Mouse (Mus musculus) cerebral cortex, adult 2 months (tissue): Measurements from ENCODE around the gene Lhpp.

Source experiments
- WGBS: fragments of 180-500 bp; shearing (Covaris S2); methylation state at CpG from one replicate; pipeline ENCODE4 v1.1.7; 2018; 5-methylcytosine and 5-hydroxymethylcytosine counted together

The Lhpp gene

DNA sequence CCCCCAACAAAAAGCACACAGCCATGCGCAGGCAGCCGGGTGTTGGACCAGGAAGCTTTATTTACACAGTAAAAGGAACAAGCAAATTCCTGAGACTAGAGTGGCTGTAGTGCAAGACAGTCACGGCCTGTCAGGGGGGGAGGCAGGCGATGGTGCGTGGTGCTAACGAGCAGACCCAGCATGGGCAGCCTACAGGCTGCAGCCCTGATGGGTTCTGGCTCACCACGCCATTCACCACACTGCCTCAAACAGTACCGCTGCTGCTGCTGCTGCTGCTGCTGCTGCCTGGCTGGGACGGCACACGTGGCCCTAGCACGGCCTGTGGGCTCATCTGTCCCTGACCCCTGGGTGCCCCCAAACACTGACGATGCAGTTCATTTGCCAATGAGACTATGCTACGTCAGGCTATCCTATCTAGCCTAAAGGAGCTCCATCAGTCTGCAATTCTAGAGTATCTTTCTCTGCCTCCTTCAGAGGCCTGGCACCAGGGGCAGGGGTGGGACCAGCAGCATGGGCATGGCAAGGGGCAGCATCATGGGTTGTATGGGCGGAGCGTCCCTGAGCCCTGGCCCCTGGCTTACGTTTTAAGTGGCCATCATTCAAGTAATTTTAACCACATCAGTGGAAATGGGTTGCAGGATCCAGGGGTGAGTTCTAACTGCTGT, 101.7 kb downstream of the Lhpp start:
- WGBS, result 40% methylated on average over 16 of the region's 16 CpGs

DNA sequence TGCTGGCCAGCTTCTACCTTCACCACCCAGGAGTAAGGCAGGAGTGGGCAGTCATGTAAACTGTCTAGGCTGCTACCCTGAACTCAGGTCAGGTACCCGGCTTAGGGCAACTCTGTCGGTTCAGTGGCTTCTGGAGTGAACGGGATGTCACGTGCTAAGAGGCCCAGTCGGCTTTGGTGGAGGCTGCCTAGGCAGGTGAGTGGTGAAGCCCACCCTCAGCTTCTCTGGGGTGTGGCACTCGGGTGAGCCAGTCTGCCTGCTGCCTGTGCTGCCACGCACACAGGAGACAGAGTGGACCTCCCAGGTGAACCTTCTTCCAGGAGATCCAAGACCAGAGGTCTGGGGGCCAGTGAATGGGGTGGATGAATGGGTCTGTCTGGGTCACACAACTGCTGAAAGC, 102.5 kb downstream of the Lhpp start:
- 79% methylated on average over 7 of the region's 7 CpGs for WGBS

DNA sequence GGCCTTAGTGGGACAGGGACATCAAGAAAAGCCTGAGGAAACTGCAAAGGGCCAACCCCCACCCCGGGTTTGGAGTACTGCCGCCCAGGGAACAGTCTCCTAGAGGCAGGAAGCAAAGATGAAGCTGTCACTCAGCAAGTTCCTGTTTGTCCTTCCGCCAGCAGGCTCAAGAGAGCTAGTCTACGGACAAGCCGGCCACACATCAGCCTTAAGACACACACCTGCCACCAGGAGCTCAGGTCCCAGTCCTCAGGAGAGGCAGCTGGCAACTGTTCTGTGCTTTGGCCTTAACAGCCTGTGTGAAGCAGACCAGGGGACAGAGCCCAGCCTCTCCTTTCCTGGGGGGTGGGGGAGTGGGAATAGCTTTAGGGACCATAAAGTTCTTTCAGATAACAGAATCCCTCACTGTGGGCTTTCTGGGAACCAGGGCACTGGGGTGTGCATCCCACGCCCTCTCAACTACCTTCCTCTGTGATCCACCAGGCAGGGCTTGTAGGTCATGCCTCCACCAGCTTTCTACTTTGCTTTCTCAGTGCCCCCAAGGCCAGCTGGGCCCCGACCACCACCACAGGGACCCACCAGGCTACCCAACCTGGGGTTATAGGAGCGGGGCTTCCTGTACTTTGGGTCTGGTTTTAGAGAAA, 103.2 kb downstream of the Lhpp start:
- 64% methylated on average over 8 of the region's 8 CpGs for WGBS

DNA sequence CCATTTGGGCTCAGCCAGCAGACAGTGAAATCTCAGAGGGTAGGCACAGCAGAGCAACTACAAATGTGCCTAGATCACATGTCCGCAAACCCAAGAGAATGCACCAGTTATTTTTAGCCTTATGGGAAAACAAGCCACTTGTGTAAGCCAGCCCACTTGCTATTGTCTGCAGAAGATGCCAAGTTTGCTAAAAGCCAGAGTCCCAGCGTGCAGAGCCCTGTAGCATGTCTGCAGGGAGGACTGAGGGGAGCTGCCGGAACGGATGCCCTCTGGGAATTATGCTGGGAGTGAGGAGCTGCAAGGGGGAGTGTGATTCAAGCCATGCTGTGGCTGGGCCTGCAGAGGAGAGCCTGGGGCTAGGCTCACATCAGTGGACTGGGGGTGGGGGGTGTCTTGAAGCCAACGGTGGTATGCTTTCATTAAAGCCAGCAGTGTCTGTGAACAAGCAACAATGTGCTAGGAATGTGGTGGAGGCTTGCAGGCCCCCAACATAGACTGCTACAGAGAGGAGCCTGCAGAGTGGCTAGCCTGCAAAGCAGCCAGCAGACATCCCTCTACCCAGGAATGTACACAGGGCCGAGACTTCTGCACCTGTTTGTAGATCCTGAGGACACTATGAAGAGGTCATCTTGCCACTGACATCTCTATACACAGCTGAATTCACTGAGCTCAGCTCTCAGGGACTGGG, 103.9 kb downstream of the Lhpp start:
- 10% methylated on average over 6 of the region's 6 CpGs for WGBS

DNA sequence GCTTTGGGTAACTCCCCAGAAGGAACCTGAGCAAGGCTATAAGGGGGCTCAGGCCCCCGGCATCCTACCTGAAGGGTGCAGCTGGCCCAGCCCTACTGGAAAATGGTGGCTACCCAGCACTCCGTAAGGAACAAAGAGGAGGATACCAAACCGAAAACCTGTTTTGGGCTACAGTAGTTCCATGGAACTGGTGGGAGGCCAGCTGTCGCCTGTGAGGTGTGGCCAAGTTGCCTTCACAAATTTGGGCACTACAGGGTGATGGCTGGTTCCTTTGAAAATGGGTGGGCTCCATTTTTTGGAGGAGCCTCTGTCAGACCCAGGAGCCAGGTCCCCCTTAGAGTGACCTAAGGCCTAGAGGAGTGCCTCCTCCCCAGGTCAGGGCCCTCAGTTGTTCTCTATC, 104.8 kb downstream of the Lhpp start:
- 66% methylated on average over 4 of the region's 4 CpGs for WGBS

DNA sequence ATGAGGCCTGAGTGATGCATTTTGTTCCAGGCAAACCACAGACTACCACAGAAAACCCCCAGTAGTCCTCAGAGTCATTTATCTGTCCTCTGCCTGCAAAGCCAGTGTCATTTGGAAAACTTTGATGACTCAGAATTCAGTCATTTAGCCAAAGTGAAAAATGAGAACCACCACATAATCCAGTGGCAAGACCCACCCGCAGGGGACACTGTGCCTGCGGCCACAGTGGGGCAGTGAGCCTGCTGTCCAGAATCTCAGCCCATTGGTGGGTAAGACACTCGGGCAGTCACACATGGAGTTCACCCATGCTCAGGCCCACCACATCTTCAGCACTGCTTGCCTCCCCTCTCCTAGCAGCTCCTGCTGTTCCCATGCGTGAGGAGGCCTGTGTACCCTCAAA, 109.1 kb downstream of the Lhpp start:
- WGBS, result 86% methylated on average over 4 of the region's 4 CpGs

DNA sequence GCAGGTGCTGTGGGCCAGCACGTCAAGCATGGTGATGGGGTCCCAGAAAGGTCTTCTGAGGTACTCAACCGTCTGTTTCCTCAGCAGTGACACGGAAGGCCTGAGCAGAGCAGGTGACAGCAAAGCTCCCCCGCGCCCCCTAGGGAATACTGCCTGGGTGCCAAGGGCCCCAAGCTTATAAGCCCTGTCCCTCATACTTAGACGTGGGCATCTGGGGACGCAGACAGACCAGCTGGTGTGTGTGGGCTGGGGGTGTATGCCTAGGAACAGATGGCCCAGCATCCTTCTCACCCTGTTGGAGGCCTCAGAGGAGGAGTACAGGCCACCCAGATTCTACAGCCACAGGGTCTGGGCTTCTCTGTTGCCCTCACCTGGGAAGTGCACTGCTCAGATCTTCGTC, 110.1 kb downstream of the Lhpp start:
- 61% methylated on average over 8 of the region's 8 CpGs for WGBS

DNA sequence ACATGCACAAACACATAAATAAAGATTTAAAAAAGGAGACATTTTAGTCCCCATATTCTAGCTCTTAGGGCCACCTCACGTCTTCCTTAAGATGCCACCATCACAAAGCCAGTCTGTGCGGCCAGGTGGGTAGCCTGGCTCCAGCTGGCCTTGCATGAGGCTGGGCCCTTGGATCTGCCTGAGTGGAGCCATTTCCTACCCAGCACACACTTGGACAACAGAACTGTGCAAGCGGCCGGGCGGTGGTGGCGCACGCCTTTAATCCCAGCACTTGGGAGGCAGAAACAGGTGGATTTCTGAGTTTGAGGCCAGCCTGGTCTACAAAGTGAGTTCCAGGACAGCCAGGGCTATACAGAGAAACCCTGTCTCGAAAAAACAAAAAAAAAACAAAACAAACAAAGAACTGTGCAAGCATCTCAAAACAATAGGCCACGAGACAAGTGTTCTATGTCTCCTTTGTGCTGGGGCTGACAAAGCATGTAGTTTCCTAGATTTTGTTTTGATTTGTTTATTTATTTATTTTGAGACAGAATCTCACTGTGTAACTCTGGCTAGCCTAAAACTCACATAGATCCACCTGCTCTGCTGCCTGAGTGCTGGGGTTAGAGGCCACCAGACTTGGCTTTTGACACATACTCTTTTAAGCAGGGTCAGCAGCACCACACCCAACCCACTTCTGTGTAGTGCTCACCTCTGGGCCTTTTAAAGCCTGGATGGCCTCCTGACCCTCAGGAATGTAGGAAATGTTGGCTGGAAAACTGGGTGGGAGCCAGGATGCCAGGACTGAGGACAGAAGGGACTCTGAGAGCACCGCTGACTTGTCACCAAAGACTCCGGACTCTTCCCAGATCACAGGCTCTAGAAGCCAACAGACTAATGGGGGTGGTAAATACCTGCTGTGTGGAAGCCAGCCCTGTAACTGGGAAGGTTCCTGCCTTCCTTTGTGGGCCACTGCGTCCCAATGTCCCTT, 112.2 kb downstream of the Lhpp start:
- 78% methylated on average over 12 of the region's 12 CpGs for WGBS

DNA sequence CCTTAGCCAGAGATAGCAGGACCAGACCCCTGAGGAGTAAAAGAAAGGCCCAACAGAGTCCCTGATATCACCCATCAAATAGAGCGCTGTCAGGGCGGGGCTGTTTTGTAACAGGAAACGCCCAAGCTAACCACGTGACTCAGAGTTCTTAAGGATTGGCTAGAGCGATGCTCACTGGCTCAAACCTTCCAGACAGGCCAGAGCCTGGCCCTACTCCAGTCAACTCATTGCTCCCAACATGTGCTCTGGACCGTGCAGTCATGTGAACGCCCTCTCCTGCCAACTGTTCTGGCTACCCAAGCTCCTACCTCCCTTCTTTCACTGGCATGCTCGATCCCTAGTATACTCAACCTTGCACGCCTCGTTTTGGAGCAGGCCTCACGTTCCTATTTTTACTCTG, 113.5 kb downstream of the Lhpp start:
- 48% methylated on average over 11 of the region's 11 CpGs for WGBS

DNA sequence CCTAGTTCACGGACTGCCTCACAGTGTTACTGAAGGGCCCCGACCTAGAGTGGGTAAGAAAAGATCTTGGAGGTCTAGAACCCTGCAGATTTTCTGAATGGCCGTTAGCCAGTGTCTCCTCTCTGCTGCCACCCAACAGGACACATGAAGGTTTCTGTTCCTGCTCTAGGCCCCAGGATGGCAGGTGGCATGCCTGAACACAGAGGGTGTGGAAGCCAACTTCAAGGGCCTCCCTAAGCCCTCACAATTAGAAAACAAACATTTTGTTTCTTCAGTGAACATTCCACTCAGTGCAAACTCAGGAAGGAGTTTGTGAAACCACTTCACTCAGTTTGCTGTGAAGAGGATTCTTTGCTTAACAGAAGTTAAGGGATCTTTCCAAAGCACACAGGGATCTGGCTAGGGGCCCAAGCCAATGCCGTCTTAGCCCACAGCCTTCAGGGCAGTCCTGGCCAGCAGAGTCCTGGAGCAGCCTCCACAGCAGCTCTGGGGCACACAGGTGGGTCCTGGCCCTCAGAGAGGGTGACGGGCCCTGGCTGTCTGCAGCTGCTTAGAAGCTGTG, 114.1 kb downstream of the Lhpp start:
- 74% methylated on average over 5 of the region's 5 CpGs for WGBS

DNA sequence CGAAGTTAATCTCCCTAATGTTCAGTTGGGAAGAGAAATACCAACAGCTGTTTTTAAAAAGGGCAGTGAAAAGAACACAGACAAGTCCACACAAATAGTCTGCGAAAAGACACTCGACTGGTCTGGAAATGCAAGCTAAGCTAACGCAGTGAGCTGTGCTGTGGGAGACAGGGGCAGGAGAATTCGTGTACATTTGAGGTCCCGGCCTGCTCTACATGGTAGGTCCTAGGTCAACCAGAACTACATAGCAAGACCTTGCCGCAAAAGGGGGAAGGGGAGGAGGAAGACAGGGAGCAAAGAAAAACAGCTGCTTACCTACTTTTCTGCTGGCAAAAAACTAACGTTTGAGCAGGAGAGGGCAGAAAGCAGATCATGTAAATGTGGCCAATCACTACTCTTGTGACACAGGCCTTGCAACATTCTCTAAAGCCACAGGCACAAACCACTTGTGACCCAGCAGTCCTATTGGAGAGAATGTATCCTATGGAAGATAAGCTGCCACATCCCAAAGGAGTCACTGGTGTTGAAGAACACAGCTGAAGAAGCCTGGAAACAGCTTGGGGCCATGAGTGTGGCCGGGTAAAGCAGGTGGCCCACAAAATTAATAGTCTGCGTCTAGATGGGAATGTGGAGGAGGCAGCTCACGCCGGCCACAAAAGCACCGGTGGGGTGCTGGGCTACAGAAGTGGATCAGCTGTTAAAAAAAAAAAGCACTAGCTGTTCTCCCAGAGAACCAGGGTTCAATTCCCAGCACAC, 115.8 kb downstream of the Lhpp start:
- WGBS, result 69% methylated on average over 13 of the region's 13 CpGs

DNA sequence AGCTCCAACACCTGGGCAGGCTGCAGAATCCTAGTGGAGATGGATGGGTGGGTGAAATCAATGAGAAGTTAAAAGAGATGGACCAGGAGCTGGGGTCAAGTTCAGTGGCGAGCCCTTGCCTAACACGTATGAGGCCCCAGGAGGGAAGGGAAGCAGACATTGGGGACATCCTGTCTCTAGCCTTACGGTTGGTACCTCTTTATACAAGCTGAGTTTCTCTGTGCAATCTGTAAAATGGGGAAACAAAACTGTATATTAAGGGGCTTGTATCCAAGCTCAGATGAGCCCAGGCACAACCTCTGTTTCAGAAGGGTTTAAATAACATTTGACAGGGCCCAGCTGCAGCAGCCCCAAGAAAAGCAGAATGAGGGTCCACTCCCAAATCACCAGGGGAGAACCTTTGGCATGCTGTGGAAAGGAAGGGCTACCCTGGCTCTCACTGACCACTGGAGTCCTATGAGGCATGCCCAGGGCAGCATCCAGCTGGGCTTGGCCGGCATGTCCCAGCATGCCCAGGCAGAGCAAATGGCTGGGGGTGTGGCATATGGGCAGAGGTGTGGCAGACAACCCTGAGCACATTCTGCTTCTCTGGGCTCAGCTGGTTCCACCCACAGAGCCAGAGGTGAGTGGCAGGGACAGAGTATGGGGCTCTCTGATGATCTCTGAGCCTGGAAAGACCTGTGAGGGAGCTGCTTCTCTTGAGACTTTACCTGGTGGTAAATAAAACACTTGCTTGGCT, 118.8 kb downstream of the Lhpp start:
- WGBS, result 87% methylated on average over 4 of the region's 4 CpGs

DNA sequence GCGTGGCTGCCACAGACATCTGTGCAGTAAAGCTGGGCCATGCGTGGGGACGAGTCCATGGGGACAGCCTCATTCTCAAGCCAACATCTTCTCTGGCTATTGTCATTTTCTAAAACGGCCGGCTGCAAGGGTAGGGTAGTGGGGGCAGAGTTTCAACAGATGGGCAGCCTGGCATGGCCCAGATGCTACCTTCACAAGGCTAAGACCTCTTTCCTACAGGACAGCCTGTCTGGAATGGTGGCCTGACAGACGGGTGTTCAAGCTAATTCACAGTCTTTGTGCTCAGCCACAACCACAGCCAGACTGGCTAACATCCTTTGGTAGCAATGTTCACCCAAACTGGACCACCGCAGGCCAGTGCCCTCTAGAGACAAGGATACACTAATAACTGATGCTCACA, 120.1 kb downstream of the Lhpp start:
- WGBS, result 60% methylated on average over 7 of the region's 7 CpGs

DNA sequence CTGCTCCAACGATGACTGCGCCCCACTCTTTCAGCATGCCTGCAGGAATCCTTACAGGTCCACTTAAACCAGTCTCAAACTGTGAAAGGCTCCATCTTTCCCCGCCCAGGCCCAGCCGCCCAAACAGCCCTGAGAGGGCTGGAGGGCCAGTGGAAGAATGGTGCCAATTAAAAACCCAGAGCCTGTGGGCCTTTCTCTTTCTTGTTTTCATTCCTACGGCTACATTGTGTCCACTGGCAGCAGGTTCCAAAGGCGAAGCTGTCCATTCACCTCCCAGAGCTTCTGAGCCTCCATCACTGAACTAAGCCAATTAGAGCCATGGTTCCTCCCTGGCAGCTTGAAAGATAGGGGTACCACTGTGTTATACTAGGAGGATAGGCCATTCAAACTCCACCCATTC, 121.1 kb downstream of the Lhpp start:
- 71% methylated on average over 6 of the region's 6 CpGs for WGBS

DNA sequence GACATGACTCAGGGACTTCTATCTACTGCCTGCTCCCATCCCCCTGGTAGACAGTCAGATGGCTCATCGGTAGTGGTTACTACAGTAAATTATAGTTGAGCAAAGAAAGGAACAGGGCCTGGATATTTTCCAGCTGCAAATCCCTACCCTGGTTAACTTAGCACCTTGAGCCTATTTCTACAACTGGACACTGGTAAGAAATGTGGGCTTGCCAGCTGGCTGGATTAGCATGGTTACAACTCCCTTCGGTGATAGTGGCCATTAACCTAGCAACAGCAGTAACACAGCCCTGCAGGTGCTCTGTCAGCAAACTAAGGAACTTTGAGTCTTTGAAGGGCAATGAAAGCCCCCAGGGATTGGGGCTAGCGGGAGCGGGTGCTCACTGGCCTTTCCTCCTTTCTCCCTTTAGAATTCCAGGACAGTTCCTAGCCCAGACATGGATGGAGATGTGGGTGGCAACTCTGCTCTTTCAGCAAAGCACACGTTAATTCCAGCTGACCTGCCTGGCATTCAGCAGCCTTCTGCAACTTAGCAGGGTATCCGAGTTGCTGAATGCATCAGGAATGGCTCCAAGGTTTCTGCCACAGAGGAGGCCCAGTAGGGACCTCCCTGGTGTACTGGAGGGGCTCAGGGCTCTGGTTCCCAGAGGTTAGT, 121.8 kb downstream of the Lhpp start:
- 57% methylated on average over 6 of the region's 6 CpGs for WGBS

DNA sequence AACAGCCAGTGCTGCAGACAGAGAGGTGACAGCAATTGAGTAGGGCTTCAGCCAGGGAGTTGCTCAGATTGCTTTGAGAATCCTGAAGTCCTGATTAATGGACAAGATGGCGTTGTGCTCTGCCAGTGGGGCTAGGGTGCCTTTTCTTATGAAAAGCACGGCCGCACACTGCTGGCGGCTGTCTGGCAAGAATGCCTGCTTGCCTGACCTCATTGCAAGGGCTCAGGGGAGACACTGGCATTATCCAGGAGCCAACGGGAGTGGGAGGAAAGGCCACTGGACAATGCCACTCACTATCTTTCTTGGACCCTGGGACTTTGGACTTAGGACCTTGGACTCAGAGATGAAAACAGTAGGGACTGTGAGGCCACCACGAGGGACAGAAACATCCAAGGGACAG, 123.1 kb downstream of the Lhpp start:
- WGBS, result 62% methylated on average over 6 of the region's 6 CpGs

DNA sequence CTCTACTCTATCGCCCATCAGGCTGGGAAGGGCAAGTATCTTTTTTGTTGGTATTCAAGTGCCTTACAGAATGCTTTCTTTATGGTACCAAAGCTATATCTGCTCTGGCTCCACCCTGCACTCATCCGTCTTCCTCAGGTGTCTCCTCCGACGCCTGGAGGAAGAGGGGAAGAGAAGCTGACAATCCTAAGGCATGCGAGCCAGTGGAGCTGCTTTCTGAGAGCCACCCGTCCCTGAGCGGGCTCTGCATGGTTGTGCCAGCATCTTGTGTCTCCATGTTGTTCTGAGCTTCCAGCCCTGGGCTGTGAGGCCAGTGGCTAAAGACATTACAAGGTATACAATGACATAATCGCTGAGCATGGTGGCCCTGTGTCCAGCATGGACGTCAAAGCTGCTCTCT, 123.8 kb downstream of the Lhpp start:
- 87% methylated on average over 9 of the region's 9 CpGs for WGBS

DNA sequence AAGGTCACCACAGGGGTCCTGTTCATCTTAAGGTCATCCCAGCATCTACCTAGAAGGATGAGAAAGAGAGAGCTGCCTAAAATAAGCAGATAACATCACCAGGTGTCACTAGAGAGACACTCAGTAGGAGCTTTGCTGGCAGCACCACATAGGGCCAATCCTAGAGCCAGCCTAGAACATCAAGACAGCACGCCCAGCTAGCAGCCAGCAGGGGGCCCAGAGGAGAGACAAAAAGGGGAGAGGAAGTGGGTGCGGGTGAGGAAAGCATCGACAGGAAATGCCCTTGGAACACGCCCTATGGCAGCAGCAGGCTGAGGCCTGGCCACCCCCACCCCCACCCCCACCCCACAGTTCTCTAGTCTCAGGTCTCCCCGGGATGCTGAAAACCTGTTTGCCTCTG, 124.7 kb downstream of the Lhpp start:
- 62% methylated on average over 5 of the region's 5 CpGs for WGBS

DNA sequence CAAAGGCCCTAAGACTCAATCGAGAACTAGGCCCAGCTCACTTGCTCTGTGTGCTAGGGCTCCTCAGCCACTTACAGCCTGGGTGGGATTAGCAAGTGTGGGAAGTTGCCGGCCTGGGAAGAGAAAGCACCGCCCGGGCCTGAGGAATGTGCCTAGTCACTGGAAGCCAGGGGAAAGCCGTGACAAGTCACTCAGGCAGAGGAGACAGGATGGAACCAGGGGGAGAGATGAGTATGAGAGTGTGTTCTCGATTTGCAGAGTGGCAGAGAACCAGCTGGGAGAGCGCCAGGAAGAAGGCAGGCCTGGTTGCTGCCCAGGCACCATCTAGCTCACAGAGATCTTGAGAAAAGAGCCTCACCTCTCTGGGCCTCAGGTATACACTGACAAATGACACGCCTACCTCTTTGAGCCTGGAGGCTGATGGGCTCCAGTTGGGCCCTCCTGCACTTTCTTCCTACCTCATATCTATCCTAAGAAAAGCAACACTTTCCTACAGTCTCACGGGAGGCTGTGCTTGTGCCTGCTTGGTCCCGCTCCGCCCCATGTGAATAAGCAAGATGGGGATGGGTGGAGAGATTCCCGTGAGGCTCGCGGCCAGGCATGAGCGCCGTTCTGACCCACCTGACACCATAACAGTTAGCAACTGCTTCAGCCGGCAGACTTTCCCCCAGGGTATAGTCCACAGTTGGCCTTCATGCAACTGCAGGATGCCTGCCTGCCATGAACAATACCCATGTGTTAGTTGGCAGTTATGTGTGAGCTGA, 125.8 kb downstream of the Lhpp start:
- 45% methylated on average over 17 of the region's 17 CpGs for WGBS
